Mouse (Mus musculus): ENCODE measurements around the gene Gm13278. TPM values are rescaled to one million over a fixed set of nuclear protein-coding genes. Genes with fewer than 3 reads are reported as not detected.
"Not testable (repeated sequence)": the region's sequence is repeated elsewhere in the genome, so short reads cannot be mapped to it uniquely, and the experiment has no call there.

Gene Gm13278
- polyA plus RNA-seq, 1 experiment from 2014 or later = not detected

- H3K36me3 ChIP-seq (ENCODE audit: control insufficient read depth, insufficient read depth, low read length); H3K9ac ChIP-seq (ENCODE audit: low read length); H3K4me1 ChIP-seq (ENCODE audit: control insufficient read depth, insufficient read depth, low read length); ATAC-seq (ENCODE audit: insufficient read depth, low FRiP score); H3K27ac ChIP-seq (ENCODE audit: low read length); H3K27me3 ChIP-seq (ENCODE audit: control insufficient read depth, insufficient read depth, low read length); H3K9me3 ChIP-seq (replicated peaks; ENCODE audit: control insufficient read depth, low read length): not testable (repeated sequence)
- Histone ChIP-seq H3K4me3 (replicated peaks; ENCODE audit: low read length) (0 out of 2 replicates have a peak within 1 kb of the TSS, but pooled peaks have one; percentile 22), H3K4me2 (ENCODE audit: low read depth, low read length) (peak within 1 kb of the TSS; percentile 40)
- 9% methylated on average over 2 of the region's 7 CpGs for WGBS
Observed at GRCm38 (mm10) chr4:88781831-88782230, 9.5 kb upstream of the Gm13278 start, which contains the start of gene Ifnz. TSS of gene Ifnz (plus strand) at chr4:88782131.

GRCm38 (mm10) chr4:88782335-88782734 lies 9.0 kb upstream of the Gm13278 start:
- H3K27ac ChIP-seq (ENCODE audit: low read length) = not testable (repeated sequence)
- 0% methylated on average over 3 of the region's 31 CpGs for WGBS
- 0 out of 2 replicates have a peak overlapping the region, but pooled peaks have one; percentile 22 for H3K4me3 ChIP-seq (replicated peaks; ENCODE audit: low read length)

GRCm38 (mm10) chr4:88785409-88785808 lies 5.9 kb upstream of the Gm13278 start, which contains the start of gene Gm13276:
TSS of gene Gm13276 (plus strand) at chr4:88785709.
- H3K4me1 ChIP-seq (ENCODE audit: control insufficient read depth, insufficient read depth, low read length); H3K36me3 ChIP-seq (ENCODE audit: control insufficient read depth, insufficient read depth, low read length); H3K9ac ChIP-seq (ENCODE audit: low read length); H3K27me3 ChIP-seq (ENCODE audit: control insufficient read depth, insufficient read depth, low read length); H3K4me3 ChIP-seq (replicated peaks; ENCODE audit: low read length); ATAC-seq (ENCODE audit: insufficient read depth, low FRiP score); H3K9me3 ChIP-seq (replicated peaks; ENCODE audit: control insufficient read depth, low read length); H3K4me2 ChIP-seq (ENCODE audit: low read depth, low read length); H3K27ac ChIP-seq (ENCODE audit: low read length): not testable (repeated sequence)
- WGBS = no CpG with 5 or more reads among the region's 27 CpGs

More at GRCm38 (mm10) chr4:88782335-88782734, 9.0 kb upstream of the Gm13278 start:
- H3K27me3 ChIP-seq (ENCODE audit: control insufficient read depth, insufficient read depth, low read length); ATAC-seq (ENCODE audit: insufficient read depth, low FRiP score); H3K36me3 ChIP-seq (ENCODE audit: control insufficient read depth, insufficient read depth, low read length); H3K9me3 ChIP-seq (replicated peaks; ENCODE audit: control insufficient read depth, low read length); H3K4me1 ChIP-seq (ENCODE audit: control insufficient read depth, insufficient read depth, low read length); H3K9ac ChIP-seq (ENCODE audit: low read length): not testable (repeated sequence)
- peak overlapping the region; percentile 40 for H3K4me2 ChIP-seq (ENCODE audit: low read depth, low read length)

- not testable (repeated sequence) for H3K4me2 ChIP-seq (ENCODE audit: low read depth, low read length); H3K27ac ChIP-seq (ENCODE audit: low read length); H3K27me3 ChIP-seq (ENCODE audit: control insufficient read depth, insufficient read depth, low read length); H3K4me3 ChIP-seq (replicated peaks; ENCODE audit: low read length); H3K9ac ChIP-seq (ENCODE audit: low read length); H3K4me1 ChIP-seq (ENCODE audit: control insufficient read depth, insufficient read depth, low read length); H3K9me3 ChIP-seq (replicated peaks; ENCODE audit: control insufficient read depth, low read length); ATAC-seq (ENCODE audit: insufficient read depth, low FRiP score); H3K36me3 ChIP-seq (ENCODE audit: control insufficient read depth, insufficient read depth, low read length)
- WGBS = 0% methylated on average over 3 of the region's 28 CpGs
Observed at GRCm38 (mm10) chr4:88788402-88788801, 2.9 kb upstream of the Gm13278 start, which contains the start of gene Gm13277. TSS of gene Gm13277 (plus strand) at chr4:88788632.

- WGBS = 2% methylated on average over 9 of the region's 52 CpGs
- ATAC-seq (ENCODE audit: insufficient read depth, low FRiP score); H3K4me2 ChIP-seq (ENCODE audit: low read depth, low read length); H3K9ac ChIP-seq (ENCODE audit: low read length); H3K4me1 ChIP-seq (ENCODE audit: control insufficient read depth, insufficient read depth, low read length); H3K4me3 ChIP-seq (replicated peaks; ENCODE audit: low read length); H3K9me3 ChIP-seq (replicated peaks; ENCODE audit: control insufficient read depth, low read length); H3K27ac ChIP-seq (ENCODE audit: low read length); H3K27me3 ChIP-seq (ENCODE audit: control insufficient read depth, insufficient read depth, low read length); H3K36me3 ChIP-seq (ENCODE audit: control insufficient read depth, insufficient read depth, low read length): not testable (repeated sequence)
Observed at GRCm38 (mm10) chr4:88793936-88794675, 2.8 kb downstream of the Gm13278 start, which contains the start of gene Gm13275. TSS of gene Gm13275 (plus strand) at chr4:88794487.

GRCm38 (mm10) chr4:88797097-88797496 lies 5.7 kb downstream of the Gm13278 start, which contains the start of gene Gm13279:
TSS of gene Gm13279 (plus strand) at chr4:88797397.
- not testable (repeated sequence) for H3K4me3 ChIP-seq (replicated peaks; ENCODE audit: low read length); H3K9me3 ChIP-seq (replicated peaks; ENCODE audit: control insufficient read depth, low read length); H3K4me1 ChIP-seq (ENCODE audit: control insufficient read depth, insufficient read depth, low read length); H3K27me3 ChIP-seq (ENCODE audit: control insufficient read depth, insufficient read depth, low read length); H3K9ac ChIP-seq (ENCODE audit: low read length); H3K4me2 ChIP-seq (ENCODE audit: low read depth, low read length); H3K36me3 ChIP-seq (ENCODE audit: control insufficient read depth, insufficient read depth, low read length); H3K27ac ChIP-seq (ENCODE audit: low read length); ATAC-seq (ENCODE audit: insufficient read depth, low FRiP score)
- no CpG with 5 or more reads among the region's 28 CpGs for WGBS

GRCm38 (mm10) chr4:88799365-88799764 lies 8.0 kb downstream of the Gm13278 start, which contains the start of gene Gm13285:
TSS of gene Gm13285 (plus strand) at chr4:88799665.
- not testable (repeated sequence) for H3K4me2 ChIP-seq (ENCODE audit: low read depth, low read length); H3K9ac ChIP-seq (ENCODE audit: low read length); H3K27ac ChIP-seq (ENCODE audit: low read length); H3K4me1 ChIP-seq (ENCODE audit: control insufficient read depth, insufficient read depth, low read length); ATAC-seq (ENCODE audit: insufficient read depth, low FRiP score); H3K4me3 ChIP-seq (replicated peaks; ENCODE audit: low read length); H3K27me3 ChIP-seq (ENCODE audit: control insufficient read depth, insufficient read depth, low read length); H3K9me3 ChIP-seq (replicated peaks; ENCODE audit: control insufficient read depth, low read length); H3K36me3 ChIP-seq (ENCODE audit: control insufficient read depth, insufficient read depth, low read length)
- 13% methylated on average over 4 of the region's 7 CpGs for WGBS

GRCm38 (mm10) chr4:88802954-88803353 lies 11.6 kb downstream of the Gm13278 start, which contains the start of gene Gm13287:
TSS of gene Gm13287 (plus strand) at chr4:88803254.
- not testable (repeated sequence) for H3K36me3 ChIP-seq (ENCODE audit: control insufficient read depth, insufficient read depth, low read length); ATAC-seq (ENCODE audit: insufficient read depth, low FRiP score); H3K27ac ChIP-seq (ENCODE audit: low read length); H3K4me3 ChIP-seq (replicated peaks; ENCODE audit: low read length); H3K4me1 ChIP-seq (ENCODE audit: control insufficient read depth, insufficient read depth, low read length); H3K27me3 ChIP-seq (ENCODE audit: control insufficient read depth, insufficient read depth, low read length); H3K9ac ChIP-seq (ENCODE audit: low read length); H3K4me2 ChIP-seq (ENCODE audit: low read depth, low read length); H3K9me3 ChIP-seq (replicated peaks; ENCODE audit: control insufficient read depth, low read length)
- WGBS = no CpG with 5 or more reads among the region's 29 CpGs

GRCm38 (mm10) chr4:88805231-88805630 lies 13.9 kb downstream of the Gm13278 start, which contains the start of gene Gm13288:
TSS of gene Gm13288 (plus strand) at chr4:88805531.
- not testable (repeated sequence) for H3K4me2 ChIP-seq (ENCODE audit: low read depth, low read length); H3K4me1 ChIP-seq (ENCODE audit: control insufficient read depth, insufficient read depth, low read length); H3K9me3 ChIP-seq (replicated peaks; ENCODE audit: control insufficient read depth, low read length); H3K27ac ChIP-seq (ENCODE audit: low read length); H3K36me3 ChIP-seq (ENCODE audit: control insufficient read depth, insufficient read depth, low read length); ATAC-seq (ENCODE audit: insufficient read depth, low FRiP score); H3K27me3 ChIP-seq (ENCODE audit: control insufficient read depth, insufficient read depth, low read length); H3K9ac ChIP-seq (ENCODE audit: low read length)
- no CpG with 5 or more reads among the region's 8 CpGs for WGBS
- H3K4me3 ChIP-seq (replicated peaks; ENCODE audit: low read length) = peak within 1 kb of the TSS; percentile 23; the same call in 1 of the 2 replicates

Measured in stomach, embryonic 16.5 days (tissue).